Mouse (Mus musculus): ENCODE data around the gene Palld. TPM values are rescaled to one million over a fixed set of nuclear protein-coding genes. Genes with fewer than 3 reads are reported as not detected.

The Palld gene
- polyA plus RNA-seq, 1 experiment, result 147 TPM

GRCm38 (mm10) chr8:61775936-61776335 is 126.6 kb downstream of the Palld start:
- no peak for DNase-seq (ENCODE audit: low spot score)

GRCm38 (mm10) chr8:61774161-61774560 is 128.3 kb downstream of the Palld start:
- no peak for DNase-seq (ENCODE audit: low spot score)

DNA sequence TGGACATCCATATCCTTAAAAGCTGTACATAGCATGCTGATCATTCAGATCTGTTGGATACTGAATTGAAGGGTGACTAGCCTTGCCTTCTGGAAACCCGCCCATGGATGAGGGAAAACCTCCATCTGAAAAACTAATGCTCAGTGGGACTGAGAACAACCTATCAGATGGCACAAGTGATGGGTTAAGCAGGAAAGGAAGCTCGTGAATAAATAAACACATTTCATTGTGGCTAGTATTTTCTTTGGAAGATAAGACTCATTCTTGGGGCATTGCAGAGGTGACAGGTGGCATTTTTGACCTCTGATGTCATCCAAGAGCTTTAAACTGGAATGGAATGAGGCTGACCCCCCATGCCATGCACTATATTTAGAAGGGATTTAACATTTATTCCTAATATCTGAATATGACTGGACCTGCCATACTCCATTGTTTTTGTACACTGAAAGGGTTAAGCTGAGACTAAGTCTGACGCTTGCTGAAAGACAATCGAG is 128.8 kb downstream of the Palld start:
- no peak for DNase-seq (ENCODE audit: low spot score)

DNA sequence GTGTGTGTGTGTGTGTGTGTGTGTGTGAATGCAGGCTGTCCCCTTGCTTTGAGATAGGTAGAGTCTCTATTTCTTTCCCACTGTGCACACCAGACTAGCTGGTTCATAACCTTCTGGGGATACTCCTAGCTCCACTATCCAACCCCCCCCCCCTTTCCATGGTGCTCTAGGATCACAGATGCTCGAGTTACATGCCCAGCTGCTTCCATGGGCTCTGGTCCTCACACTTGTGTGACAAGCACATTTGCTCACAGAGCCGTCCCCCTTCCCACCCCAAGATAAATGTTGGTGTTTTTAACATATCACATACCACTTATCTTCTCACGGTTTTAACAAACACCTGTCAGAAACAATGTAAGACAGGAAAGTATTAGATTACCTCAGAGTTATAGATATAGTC is 131.2 kb downstream of the Palld start:
- DNase-seq (ENCODE audit: low spot score), result no peak

GRCm38 (mm10) chr8:61769340-61769879 is 133.1 kb downstream of the Palld start:
- no peak for DNase-seq (ENCODE audit: low spot score)

DNA sequence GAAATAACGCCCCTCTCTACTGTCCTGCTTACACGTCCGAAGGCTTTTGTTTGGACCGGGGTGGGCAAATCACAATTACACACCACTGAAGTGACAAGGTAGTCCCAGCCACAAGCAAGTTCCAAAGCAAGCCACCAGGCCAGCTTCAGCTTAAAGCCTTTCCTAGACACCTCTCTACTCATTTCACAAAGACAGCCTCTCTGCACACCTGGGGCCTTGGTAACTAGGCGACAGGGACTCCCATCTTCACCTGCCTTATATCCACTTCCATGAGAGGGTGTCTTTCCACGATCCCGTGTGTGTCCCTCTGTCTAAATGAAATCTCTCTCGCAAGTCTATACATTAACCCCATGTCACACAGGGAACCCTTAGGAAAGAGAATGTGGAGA is 142.3 kb downstream of the Palld start:
- DNase-seq (ENCODE audit: low spot score), result no peak

GRCm38 (mm10) chr8:61759327-61760189 is 142.9 kb downstream of the Palld start:
- peak; percentile 41 for DNase-seq (ENCODE audit: low spot score)

DNA sequence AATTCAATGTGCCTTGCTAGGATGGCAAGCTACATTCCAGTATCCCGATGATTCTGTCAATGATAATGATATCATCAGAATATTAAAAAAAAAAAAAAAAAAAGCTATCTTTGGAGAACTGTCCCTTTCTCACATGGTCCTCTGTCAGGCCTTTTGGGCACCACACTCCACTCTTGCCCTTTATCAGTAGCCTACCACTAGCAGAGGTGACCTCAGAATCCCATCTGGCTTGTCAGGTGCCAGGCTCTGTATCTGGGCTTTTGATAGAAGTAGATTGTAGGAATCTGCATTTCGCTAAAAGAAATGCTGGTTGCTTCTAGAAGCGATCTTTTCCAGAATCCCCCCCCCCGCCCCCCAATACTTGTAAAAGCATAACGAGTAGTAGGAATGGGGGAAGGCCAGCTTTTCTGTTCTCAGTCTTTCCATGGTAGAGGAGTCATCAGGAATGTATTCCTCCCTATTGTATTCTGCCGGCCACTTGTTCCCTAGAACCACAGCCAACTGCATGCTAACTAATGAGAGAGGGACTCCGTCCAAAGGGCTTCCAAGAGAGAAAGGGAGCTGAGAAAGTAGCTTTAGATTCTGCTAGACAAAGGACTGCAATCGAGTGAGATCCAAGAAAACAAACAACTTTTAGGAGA is 143.7 kb downstream of the Palld start:
- DNase-seq (ENCODE audit: low spot score), result no peak

GRCm38 (mm10) chr8:61756971-61757965 is 145.2 kb downstream of the Palld start:
- DNase-seq (ENCODE audit: low spot score), result no peak

- DNase-seq (ENCODE audit: low spot score), result no peak
These were observed 147.3 kb downstream of the Palld start for GRCm38 (mm10) chr8:61755186-61755585.

DNA sequence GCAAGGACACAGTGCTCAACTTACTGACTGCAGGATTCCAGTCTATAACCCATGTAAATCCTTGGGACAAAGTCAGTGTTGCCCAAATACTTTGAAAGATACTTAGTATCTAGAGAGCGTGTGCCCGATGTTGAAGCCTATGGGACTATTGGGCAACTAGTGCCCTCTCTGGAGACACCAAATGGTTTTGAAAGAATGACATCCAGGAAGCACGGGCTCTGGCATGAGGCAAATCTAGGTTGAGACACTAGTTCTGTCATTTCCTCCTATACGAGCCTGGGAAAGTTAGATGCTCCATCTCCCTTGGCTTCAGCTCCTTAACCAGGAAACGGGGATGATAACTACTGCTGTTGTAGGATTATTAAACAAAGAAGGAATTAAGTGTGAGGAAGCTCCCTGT is 155.4 kb downstream of the Palld start:
- no peak for DNase-seq (ENCODE audit: low spot score)

GRCm38 (mm10) chr8:61745181-61745980 is 157.1 kb downstream of the Palld start:
- DNase-seq (ENCODE audit: low spot score), result no peak

- no peak for DNase-seq (ENCODE audit: low spot score)
These were observed 158.5 kb downstream of the Palld start for GRCm38 (mm10) chr8:61743764-61744562.

GRCm38 (mm10) chr8:61737465-61737864 is 165.0 kb downstream of the Palld start:
- no peak for DNase-seq (ENCODE audit: low spot score)

DNA sequence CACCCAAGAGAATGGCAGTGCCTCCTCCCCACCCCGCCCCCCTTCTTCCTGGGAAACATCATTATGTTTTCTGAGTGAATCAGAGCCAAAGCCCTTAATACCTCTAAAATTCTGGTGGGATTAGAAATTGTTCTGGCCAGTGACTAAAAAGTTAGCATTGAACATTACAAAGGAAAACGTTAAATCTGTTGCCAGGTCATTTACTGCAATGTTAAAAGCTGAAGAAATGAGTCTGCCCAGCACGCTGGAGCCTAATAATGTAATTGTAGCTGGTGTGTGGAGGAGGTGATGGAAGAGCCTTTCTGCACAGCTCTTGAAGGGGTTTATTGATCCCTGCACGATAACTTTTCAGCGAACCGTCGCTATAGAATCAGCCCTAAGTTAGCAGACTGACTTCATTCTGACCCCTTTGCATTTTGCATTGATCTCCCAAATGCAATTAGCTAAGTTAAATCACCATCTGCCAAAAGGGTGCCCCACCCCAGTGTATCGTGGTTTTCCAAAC is 165.7 kb downstream of the Palld start:
- no peak for DNase-seq (ENCODE audit: low spot score)

GRCm38 (mm10) chr8:61736117-61736516 is 166.4 kb downstream of the Palld start:
- no peak for DNase-seq (ENCODE audit: low spot score)

- no peak for DNase-seq (ENCODE audit: low spot score)
These were observed 168.3 kb downstream of the Palld start for GRCm38 (mm10) chr8:61734164-61734563.

- DNase-seq (ENCODE audit: low spot score), result no peak
These were observed 170.3 kb downstream of the Palld start for GRCm38 (mm10) chr8:61732184-61732583.

GRCm38 (mm10) chr8:61731306-61732088 is 171.0 kb downstream of the Palld start:
- DNase-seq (ENCODE audit: low spot score), result no peak
